Mouse (Mus musculus) central nervous system, embryonic 11.5 days (tissue): ENCODE results near the gene Sstr3. TPM values are rescaled to one million over a fixed set of nuclear protein-coding genes. Genes with fewer than 3 reads are reported as not detected.

Experiments
- polyA plus RNA-seq: library from polyadenylated mRNA; depleted of rRNA; stranded (reverse); fragments of >200 nt; gene quantifications from 2 replicates; pipeline ENCODE4 v1.2.3, GENCODE M21; 2012; rRNA removed

Gene Sstr3
- polyA plus RNA-seq, result 0.14 and 0.16 TPM in 2 replicates

DNA sequence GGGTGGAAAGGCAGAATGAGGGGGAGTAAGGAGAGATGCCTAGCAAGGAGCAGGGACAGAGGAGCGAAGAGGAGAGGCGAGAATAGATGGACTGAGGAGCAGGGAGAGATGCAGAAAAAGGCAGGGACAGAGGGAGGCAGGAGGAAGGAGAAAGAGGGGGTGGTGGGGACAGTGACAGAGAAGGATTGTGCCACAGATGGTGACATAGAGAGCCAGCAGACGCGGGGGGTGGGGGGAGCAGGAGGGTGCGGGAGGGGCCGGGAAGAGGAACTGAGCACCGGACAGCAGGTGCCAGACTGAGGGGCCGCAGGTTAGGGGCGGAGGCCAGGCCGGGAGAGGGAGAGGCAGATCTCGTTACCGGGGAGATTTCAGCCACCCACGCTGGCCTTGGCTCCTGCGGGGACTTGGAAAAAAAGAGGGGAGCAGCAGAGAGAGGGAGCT, at the start of gene Sstr3:
TSS of gene Sstr3 (minus strand) at position 125 of the 441 bp plus-strand sequence.

GRCm38 (mm10) chr15:78572658-78573397, 28.3 kb upstream of the Sstr3 start, which contains the start of gene Rac2:
Gene Rac2, minus strand, starts transcription at chr15:78572783.

GRCm38 (mm10) chr15:78530671-78531450, 13.6 kb downstream of the Sstr3 start, which contains the start of gene C1qtnf6:
Gene C1qtnf6, minus strand, starts transcription at chr15:78531416.

GRCm38 (mm10) chr15:78494968-78495406, 49.5 kb downstream of the Sstr3 start, which contains the start of gene Il2rb:
Gene Il2rb, minus strand, starts transcription at chr15:78495271.

Other genes starting within 250 kb of the Sstr3 start
- 0.30 and 1.1 TPM in 2 replicates for gene Csf2rb2, start 239.0 kb downstream of the Sstr3 start, polyA plus RNA-seq
- 2.2 and 3.5 TPM in 2 replicates for gene Csf2rb, start 218.9 kb downstream of the Sstr3 start, polyA plus RNA-seq
- gene Tex33, start 148.8 kb downstream of the Sstr3 start, polyA plus RNA-seq, result 0.07 TPM in 1 of 2 replicates, not detected in the other
- 8.8 and 9.3 TPM in 2 replicates for gene Tst, start 138.8 kb downstream of the Sstr3 start, polyA plus RNA-seq
- 39.8 and 53.5 TPM in 2 replicates for gene Mpst, start 138.3 kb downstream of the Sstr3 start, polyA plus RNA-seq
- gene Kctd17, start 116.1 kb downstream of the Sstr3 start, polyA plus RNA-seq, result 119 and 137 TPM in 2 replicates
- 0.27 and 0.84 TPM in 2 replicates for gene Tmprss6, start 76.1 kb downstream of the Sstr3 start, polyA plus RNA-seq
- gene Il2rb, start 49.4 kb downstream of the Sstr3 start, polyA plus RNA-seq, result 0.04 and 0.07 TPM in 2 replicates
- 9.8 and 20.4 TPM in 2 replicates for gene C1qtnf6, start 13.3 kb downstream of the Sstr3 start, polyA plus RNA-seq
- 9.5 and 42.8 TPM in 2 replicates for gene Rac2, start 28.1 kb upstream of the Sstr3 start, polyA plus RNA-seq
- 4.4 and 5.4 TPM in 2 replicates for gene Cyth4, start 52.4 kb upstream of the Sstr3 start, polyA plus RNA-seq
- 0.57 and 0.95 TPM in 2 replicates for gene Elfn2, start 174.1 kb upstream of the Sstr3 start, polyA plus RNA-seq
- 54.4 and 79.1 TPM in 2 replicates for gene Mfng, start 228.8 kb upstream of the Sstr3 start, polyA plus RNA-seq